Mouse (Mus musculus) layer of hippocampus, adult 2 months (tissue): ENCODE results near the gene Slc38a10. TPM values are rescaled to one million over a fixed set of nuclear protein-coding genes. Genes with fewer than 3 reads are reported as not detected.

Source experiments
- DNase-seq, 2 experiments: peaks; one replicate each; pipeline ENCODE4 v3.0.0; 2022; ENCODE audit warnings: low spot score in 2 of 2
- H3K27ac ChIP-seq: fragments of 200-600 bp; 2 replicates; pipeline ENCODE4 v1.8.1; 2022
- H3K4me3 ChIP-seq: fragments of 200-600 bp; 2 replicates; pipeline ENCODE4 v1.8.1; 2022; ENCODE audit warnings: mild to moderate bottlenecking
- CTCF ChIP-seq: fragments of 200-600 bp; conservative IDR thresholded peaks from 2 replicates; pipeline ENCODE4 v1.8.1; 2022; ENCODE audit warnings: antibody characterized with exemption, mild to moderate bottlenecking, moderate library complexity
- total RNA-seq, 2 experiments: library from RNA; stranded (reverse); gene quantifications; 2 replicates each; pipeline ENCODE4 v1.2.3; 2021

Slc38a10 gene
- total RNA-seq, 2 experiments from 2014 or later: 86.1 to 86.5 TPM

DNA sequence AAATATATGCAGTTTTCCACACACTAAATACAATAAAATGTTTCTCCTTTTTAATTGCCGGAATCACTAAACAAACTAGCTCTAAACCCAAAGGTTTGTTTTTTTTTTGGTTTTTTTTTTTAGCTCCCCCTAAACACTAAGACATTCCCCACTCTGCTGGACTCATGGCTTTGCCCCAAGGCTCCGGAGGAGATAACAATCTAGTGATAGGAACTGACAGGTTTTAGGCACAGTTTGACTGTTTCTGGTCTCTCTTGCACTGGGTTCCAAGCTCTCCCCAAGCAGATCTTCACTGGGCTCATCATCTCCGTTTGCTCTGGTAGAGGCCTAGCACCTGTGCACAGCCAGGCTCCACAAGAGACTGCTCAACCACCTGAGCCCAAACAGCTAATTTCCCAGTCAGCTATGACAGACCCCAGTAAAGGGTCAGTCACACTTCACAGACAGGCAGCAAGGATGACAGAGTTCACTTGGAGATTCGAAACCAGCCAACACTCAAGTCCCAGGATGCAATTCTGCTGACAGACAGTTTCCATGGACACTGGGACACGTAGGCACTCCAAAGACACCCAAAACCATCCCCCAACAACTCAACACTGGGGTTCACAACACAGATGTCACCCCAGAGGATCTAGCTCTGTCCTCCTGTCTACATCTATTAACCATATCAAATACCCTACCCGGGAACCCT is 1.5 kb downstream of the Slc38a10 start:
- peak overlapping the region; percentile 25; the same call in 1 of the 2 replicates for H3K27ac ChIP-seq
- no peak for TF ChIP-seq CTCF

DNA sequence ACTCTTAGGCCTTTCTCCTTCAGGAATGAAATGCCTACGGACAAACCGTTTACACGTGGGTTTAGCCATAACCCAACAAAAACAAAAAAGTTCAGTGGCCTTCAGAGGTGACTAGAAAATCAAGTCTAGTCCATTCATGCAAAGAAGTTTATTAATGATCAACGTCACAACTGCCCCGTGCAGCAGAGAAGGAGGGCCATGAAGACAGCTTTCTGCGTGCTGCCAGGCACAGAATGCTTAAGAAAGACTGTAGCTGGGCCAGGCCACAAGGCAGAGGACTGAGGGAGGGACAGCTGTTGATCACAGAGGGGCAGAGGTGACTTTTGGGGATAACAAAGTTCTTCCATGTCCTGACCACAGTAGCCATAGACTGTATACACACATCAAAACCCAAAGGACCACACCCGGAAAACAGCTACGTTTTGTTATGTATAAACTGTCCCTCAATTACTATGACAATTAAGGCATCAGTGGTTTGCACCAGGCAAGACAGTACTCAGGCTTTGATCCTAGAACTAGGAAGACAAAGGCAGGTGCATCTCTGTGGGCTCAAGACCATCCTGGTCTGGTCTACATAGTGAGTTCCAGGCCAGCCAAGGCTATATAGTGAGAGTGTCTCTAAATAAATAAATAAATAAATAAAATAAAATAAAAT is 2.8 kb downstream of the Slc38a10 start:
- no peak for DNase-seq
- TF ChIP-seq CTCF: no peak
- H3K4me3 ChIP-seq: no peak overlapping the region
- H3K27ac ChIP-seq: no peak overlapping the region

More for the DNA sequence above, 1.5 kb downstream of the Slc38a10 start:
- peak overlapping the region; percentile 96 for H3K4me3 ChIP-seq
- DNase-seq: no peak

DNA sequence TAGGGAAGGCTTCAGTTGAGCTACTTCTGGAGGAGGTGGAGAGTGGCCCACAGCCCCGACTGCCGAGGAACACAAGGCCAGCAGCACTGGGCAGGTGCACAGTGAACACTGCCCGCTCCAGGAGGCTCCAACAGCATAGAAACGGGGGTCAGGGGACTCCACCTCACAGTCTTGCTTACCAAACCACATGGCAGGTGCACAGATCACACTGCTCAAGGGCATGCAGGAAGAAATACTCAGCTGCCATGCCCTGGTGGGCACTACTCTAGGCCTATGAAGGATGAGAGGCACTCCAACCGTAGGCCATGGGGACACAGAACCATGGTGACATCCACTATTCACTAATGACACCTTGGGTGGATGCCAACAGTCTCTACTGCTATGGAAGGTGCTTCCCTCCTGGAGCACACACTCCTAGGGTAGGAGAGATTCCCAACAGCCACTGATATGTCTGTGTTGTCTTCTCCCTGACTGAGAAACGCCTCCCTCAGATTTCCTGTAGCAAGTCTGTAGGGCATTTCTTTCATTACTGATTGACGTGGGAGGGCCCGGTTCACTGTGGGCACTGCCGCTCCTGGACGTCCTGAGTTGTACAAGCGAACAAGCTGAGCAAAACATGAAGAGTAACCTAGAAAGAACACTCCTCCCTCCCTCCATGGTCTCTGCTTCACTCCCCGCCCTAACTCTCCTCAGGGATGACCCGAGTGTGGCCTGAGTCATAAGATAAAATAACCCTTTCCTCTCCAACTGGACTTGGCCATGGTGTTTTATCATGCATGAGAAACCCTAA is 7.2 kb downstream of the Slc38a10 start:
- Histone ChIP-seq H3K27ac (peak overlapping the region; percentile 80; the same call in 1 of the 2 replicates), H3K4me3 (no peak overlapping the region)
- DNase-seq: no peak
- TF ChIP-seq CTCF: no peak

DNA sequence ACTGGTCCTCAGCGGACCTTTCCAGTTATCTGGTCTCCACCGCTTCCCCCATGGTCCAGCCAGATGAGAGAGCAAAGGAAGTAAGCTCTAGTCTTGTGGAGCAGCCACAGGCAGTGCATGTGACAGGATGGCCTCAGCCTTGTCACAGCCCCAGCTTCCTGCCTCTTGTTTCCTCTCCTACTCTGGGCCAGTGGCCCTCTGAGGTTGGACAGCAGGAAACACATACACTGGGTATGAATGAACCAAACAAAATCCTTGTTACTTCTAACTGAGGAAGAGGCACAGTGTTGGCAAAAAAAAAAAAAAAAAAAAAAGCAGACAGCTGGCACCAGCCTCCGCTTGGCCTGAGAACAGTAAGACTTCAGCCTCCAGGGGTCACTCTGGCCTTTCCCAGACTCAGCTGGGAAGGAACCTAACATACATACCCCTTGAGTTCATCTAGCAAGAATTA is 8.5 kb downstream of the Slc38a10 start:
- TF ChIP-seq CTCF: peak; percentile 65
- Histone ChIP-seq H3K27ac (peak overlapping the region; percentile 80), H3K4me3 (no peak overlapping the region)
- no peak for DNase-seq

DNA sequence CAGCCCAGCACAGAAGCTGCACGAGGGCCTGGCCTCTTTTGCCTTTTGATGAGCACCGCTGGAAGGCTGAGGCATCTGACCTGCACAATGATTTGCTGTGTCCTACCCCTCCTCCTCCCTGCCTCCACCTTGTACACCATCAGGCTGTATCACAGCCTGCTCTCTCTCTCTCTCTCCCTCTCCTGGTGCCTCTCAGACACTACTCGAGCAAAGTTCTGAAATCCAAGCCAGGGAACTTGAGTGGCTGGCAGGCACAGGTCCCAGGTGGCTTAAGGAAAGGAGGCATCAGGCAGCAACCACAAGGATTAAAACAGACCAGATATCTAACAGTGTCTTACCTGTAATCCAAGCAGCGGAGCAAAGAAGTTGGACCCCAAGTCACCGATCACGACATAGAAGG is 10.9 kb downstream of the Slc38a10 start:
- no peak for TF ChIP-seq CTCF
- Histone ChIP-seq H3K4me3 (no peak overlapping the region), H3K27ac (no peak overlapping the region)
- DNase-seq: no peak

DNA sequence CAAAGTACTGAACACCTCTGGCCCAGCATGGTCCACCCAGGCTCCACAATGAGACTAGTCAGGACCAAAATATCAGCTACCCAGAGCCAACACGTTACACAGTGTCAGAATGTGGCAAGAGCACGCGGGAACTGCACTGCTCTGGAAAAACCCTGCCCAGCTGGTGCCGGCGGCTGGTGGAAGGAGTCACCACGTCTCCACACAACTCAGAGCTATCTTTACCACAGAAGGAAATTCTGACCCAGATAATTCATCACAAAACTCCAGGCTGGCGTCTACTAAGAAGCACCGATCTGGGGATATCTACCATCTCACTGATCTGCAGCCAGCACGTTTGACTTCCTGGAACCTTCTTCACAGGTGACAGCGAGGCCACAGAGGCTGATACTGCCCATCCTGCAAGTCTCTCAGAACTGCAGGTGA is 11.8 kb downstream of the Slc38a10 start:
- no peak overlapping the region for H3K4me3 ChIP-seq
- no peak for DNase-seq
- H3K27ac ChIP-seq: no peak overlapping the region
- no peak for TF ChIP-seq CTCF

DNA sequence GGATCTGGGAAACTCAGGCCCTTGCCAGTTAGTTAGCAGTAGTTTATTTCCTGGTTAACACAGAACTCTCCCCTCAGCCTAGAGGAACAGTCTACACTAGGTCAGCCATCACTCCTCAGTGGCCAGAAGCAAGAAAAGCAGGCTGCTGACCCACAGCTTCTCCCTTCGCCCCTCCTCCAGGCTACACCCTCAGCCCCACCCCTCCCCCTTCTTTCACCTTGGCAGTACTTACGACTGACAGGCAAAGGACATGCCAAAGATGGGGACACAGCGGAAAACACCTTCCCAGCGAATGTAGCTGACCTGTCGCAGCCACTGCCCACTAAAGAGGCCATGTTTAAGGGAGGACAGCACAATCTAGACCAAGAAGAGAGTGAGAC is 13.5 kb downstream of the Slc38a10 start:
- Histone ChIP-seq H3K27ac (peak overlapping the region; percentile 61; the same call in 1 of the 2 replicates), H3K4me3 (0 out of 2 replicates have a peak overlapping the region, but pooled peaks have one; percentile 4)
- no peak for TF ChIP-seq CTCF
- DNase-seq: no peak

DNA sequence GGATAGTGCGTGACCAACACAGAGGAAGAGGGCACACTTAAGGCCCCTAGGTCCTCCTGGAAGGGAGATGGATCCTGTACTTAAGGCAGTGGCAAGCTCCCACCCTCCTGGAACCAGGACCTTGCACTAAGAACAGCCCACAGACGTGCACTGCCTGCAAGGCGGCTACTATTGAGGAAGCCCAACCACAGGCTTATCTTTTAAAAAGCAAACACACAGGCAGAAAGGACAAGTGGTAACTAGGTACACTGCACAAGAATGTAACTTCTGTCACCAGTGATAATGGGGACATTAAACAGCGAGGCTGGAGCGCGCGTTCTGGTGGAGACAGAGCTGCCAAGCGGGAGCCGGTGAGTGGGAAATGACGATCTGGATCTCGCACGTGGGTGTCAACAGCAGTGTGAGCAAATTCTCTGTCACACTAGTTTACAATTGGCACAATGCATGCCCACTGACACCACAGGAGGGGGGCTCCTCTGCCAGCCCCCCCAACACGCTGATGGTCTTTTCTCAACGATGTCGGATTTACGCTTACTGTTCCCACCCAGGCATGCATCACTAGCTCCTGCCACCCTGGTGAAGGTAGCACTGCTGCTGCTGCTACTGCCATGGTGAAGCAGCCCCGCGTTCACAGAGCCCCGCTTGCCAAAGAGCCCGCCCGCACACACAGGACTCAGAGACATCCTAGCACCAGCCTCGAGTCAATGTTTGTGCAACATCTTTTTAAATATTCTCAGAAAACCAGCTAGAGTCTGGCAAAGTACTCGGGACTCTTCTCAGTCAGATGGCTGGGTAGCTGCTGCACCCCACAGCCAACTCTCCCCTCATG is 14.1 kb downstream of the Slc38a10 start:
- Histone ChIP-seq H3K4me3 (0 out of 2 replicates have a peak overlapping the region, but pooled peaks have one; percentile 4), H3K27ac (peak overlapping the region; percentile 65)
- peak; percentile 64 to 84 for DNase-seq
- no peak for TF ChIP-seq CTCF

DNA sequence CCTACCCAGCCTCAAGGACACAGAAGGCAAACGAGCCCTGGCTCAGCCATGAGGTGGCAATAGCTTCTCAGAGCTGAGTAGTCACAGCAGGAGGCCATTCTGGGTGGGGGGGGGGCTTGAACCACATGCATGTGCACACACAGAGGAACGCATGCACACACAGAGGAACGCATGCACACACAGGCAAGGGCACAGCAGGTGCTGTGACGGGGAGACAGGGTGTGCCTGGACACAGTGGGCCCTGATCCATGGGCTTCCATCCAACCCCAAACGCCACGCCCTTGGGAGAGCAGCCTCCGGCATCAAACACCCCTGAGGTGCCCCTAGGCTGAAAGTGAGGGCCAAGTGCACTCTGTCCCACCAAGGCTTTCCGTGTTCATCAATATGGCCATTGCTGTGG is 15.0 kb downstream of the Slc38a10 start:
- no peak for DNase-seq
- H3K27ac ChIP-seq: peak overlapping the region; percentile 65
- no peak for TF ChIP-seq CTCF
- no peak overlapping the region for H3K4me3 ChIP-seq

DNA sequence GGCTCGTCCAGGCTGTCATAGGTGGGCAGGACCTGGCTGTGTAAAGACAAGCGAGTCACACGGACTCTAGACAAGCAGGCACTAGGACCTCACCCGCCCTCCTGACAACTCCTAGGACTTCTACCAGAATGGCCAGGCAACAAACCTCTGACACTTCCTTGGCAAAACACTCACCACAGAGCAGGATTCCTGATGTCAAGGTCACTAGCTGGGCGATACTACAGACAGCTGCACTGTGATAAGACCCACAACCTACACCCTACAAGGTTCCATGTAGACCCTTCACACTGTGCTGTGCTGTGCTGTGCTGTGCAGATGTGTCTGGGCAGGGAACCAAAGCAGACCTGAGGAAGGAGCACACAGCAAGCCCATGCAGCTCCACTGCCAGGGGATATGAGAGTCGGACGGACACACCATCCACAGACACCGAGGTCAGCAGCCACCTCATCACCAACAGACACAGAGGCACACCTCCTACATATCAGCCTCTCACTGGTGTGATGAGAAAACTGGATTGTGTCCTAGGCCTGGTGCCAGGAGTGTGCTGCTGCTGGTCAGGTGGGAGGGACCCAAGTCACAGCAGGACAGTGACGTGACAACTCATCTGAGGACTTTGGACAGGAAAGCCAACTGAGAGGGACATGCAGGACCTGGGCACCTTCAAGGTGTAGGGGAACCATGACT is 16.2 kb downstream of the Slc38a10 start:
- TF ChIP-seq CTCF: no peak
- no peak overlapping the region for H3K27ac ChIP-seq
- H3K4me3 ChIP-seq: no peak overlapping the region
- no peak for DNase-seq

DNA sequence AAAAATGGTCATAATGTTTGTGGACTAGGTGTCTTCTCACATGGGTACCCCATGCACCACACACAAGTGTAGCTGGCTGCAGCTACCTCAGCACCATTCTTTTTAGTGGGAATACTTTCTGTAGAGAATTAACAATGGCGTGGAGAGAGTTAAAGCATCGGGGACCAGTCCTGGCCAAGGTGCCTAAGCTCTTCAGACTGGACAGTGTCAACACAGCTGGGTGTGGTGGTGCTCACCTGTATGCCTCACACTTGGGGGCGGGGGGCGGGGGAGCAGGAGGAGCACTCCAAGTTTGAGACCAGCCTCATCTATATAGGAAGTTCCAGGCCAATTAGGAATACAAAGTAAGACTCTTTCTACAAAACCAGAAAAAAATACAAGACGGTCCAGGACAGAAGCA is 17.0 kb downstream of the Slc38a10 start:
- DNase-seq: no peak
- Histone ChIP-seq H3K27ac (no peak overlapping the region), H3K4me3 (no peak overlapping the region)
- TF ChIP-seq CTCF: no peak

DNA sequence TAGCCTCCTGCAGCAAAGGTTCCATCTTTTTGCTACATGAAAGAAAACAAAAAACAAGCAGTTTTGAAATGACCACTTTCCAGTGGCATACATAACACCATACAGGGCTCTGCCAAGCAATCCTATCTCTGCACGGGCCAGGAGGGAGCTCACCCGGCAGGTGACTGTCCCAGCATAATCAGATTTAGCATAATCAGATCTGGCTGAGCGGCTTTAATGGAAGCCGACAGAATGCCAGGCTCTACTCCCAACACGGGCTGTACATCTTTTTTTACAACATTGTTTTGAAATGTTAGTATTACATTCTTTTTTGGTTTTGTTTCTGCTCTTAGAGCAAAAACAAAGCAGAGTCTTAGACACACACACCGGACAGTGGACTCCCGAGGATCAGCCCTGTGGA is 21.9 kb downstream of the Slc38a10 start:
- Histone ChIP-seq H3K4me3 (no peak overlapping the region), H3K27ac (no peak overlapping the region)
- no peak for TF ChIP-seq CTCF
- DNase-seq: no peak
